Mouse (Mus musculus) fibroblast of lung, adult 2 months (primary cell): Measurements from ENCODE around the gene Npvf.
A peak's percentile ranks its signal among the peaks of the same experiment; 100 is the strongest.

Experiments used
- DNase-seq: peaks from one replicate; pipeline ENCODE4 v3.0.0-alpha.2; 2011; ENCODE audit warnings: low read depth

The Npvf gene

DNA sequence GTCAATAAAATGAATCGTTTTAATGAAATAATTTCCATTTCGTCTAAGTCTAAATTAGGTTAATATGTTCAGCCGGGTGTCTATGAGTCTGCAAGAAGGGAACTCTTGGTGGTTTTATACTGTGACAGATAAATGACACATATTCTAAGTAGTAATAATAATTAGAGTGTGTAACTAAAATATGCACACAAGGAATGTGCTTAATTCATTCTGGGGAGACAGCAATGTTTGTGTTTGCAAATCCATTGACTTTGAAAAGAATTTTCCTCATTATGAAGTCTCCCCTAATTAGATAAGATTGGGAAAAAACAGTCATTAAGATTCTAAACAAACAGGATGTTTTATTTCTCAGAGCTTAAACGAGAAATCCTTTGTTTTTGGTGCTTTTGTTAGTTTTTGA lies at the start of gene Npvf:
Npvf (minus strand) TSS at position 84 of the 400 bp plus-strand sequence.
- DNase-seq: no peak

DNA sequence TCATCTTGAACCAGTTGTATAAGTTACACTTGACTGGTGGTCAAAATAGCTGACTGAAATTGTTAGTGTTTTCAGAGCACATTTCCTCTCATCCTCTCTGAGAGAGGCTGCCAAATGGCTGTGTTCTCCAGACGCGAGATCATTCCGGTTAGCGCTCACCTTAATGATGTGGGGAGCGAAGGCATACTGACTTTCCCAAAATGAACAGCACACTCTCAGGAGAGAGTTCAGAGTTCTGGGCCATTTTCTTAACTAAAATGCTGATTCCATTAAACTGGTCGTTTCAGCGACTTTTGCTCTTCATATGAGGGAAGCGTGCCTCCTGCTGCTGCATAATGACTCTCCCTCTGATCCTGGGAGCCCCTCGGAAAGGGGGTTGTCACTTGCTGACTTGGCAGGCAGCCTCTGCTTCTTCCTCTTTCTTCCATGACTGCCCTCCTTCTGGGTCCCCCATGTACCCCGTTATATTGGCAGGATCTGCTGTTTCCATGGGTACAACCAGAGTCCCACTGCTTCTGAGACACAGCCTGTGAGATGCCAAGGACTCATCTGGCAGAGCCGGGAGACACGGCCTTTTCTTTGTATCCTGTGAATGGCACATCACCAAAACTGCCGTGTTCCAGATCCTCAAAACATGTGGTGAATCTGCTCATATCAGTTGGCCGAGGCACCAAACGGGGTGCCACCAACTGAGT lies 35.0 kb upstream of the Npvf start:
- DNase-seq: no peak

DNA sequence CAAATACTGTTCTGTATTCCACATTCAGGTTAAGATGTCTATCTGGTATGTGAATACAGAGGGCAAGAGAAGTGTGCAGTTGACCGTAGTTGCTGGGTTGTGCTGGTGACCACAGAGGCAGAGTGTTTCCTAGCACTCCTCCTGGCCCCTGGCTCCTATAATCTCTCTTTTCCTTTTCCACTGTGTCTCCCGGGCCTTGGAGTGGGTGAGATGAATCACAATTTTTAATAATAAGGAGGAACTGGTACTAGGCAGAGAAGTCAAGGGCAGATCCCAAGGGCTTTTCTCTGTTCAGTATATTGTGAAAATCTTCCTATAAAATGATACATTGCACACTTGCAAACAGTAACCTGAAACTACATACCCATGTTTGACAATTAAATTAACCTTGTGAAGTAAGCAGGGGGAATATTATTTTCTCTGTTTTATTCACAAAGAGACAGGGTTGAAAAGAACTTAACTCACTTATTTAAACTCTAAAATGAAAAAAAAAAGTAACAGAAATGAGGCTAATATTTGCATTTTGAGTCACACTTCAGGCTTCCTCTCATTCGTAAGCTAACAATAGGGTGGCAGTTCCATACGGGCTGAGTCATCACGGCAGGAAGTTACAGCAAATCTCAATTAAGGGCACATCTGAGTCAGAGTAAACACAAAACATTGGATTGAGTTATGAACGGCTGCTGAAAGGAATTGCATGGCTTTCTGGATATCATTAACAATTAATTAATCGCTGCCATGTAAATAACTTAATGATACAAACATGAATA lies 30.6 kb upstream of the Npvf start:
- DNase-seq: peak; percentile 49

DNA sequence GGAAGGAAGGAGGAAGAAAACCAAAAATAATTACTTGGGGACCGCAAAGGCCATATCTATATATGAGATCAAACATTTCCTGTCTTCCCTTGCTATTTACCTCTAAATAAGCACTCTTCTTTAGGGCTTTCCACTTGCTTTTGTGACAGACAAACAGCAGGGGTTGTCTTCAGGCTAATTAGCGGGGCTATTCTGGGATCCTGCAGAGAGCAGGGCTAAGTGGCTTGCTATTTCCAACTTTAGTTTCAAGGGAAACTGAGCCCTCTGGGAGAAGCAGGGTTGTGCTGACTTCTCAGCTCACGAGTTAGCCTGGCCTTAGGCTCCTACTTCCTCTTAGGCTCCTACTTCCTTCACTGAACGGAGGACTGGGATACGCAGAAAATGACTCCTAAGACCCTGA lies 27.3 kb upstream of the Npvf start:
- no peak for DNase-seq

DNA sequence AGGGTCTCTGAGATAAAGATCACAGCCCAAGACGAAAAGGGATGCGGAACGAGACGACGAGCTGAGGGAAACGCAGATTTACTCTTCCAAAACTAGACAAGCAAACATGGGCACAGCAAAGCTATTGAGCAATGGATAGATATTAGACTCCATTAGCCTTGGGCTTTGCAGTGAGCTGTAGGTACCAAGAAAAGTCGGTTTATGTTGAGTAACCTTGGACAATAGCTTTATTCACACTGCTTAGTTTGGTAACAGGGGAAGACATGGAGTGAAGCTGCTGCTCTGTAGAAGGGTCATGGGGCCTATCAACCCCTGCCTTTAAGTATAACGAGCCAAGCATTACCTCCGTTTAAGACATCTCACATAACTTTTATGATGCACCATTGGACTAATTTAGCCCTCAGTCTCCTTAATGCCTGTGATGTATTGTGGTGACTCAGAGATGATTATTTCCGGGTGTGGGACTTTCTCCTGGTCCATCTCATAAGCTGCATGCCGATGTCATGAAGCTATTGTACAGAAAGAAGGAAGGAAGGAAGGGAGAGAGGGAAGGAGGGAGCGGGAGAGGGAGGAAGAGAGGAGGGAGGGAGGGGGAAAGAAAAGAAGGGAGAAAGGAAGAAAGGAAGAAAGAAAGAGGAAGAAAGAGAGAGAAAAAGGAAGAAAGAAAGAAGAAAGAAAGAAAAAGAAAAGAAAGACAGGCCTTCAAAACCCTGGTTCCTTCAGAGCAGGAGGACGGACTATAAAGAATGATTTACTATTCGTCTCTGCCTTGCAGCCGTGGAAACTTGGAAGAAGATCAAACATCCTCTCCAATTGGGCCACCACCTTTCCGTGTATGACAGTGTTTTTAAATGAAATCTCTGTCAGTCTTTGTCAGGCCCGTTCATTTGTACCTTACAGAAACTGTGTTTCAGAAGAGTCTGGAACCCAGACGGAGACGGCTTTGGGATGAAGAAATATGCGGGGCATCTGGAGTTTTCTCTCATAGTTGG lies 26.3 kb upstream of the Npvf start:
- no peak for DNase-seq

DNA sequence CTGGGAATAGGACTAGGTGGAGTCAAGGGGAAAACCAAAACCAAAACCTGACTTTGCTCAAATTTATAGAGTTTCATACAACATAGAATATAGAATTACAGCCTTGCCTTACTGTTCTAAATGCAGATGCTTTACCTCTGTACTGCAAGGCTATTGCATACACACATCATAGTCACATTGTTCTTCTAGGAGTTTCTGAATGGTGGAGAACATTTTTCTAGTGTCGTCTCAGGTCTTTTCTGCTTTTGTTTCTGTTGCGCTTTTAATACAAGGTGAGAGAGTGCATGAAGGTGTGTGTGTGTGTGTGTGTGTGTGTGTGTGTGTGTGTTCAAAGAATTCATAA lies 25.2 kb upstream of the Npvf start:
- no peak for DNase-seq

DNA sequence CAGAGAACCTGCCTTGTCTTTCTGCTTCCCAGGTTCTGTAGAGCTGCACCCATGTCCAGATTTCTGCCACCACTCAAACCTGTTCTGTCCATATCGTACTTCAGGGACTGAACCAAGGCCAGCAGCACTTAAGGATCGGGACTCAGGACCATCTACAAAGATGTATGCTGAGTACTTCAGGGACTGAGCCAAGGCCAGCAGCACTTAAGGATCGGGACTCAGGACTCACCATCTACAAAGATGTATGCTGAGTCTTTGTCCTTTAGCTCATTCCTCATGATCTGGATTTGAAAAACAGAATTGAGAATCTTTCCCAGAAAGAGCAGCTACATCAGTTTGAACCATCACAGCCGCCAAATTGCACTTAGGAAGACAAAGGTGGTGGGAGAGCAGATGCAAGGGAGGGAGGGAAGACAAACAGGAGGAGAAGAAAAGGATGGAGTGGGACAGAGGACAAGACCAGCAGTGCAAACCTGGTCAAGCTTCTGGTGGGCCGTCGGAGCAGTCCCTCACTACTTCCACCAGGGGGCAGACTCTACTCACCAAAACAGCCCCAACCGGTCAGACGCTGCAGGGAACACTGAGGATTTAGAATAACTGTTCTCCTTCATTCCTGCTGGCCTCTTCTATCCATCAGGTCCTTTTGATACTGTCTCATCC lies 24.7 kb upstream of the Npvf start:
- no peak for DNase-seq

DNA sequence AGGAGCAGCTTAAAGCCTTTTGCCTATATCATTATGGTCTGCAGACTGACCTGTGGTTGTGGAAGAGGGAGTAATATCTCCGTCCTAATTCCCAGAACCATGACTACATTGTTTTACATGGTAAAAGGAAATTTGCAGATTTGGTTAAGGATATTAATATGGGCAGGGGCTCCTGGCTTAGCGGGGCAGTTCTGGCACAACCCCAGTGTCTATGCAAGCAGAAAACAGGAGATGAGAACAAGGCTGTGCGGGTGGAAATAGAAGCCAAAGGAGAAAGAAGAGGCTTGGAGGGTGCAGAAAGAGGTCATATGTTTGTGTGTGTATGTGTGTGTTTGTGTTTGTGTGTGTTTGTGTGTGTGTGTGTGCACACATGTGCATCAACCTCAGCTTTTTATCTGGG lies 17.0 kb upstream of the Npvf start:
- DNase-seq: no peak

DNA sequence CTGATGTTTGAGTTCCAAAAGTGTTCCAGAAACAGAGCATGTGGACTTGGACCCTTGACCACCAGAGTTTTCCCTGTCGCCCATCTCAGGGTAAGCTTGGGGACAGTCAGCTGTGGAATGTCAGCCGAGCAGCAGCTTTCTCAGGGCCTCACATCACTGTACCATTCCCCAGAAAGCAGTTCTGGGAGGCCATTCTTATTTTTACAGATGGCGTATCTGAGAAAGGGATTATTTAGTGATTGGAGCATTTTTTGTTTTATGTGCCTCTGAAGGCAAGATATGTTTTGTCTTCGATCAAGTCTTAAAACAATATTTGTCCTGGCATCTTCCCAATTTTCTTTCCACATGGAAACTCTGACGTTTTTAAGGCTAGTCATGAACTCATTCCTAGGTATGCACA lies 12.7 kb upstream of the Npvf start:
- DNase-seq: no peak

DNA sequence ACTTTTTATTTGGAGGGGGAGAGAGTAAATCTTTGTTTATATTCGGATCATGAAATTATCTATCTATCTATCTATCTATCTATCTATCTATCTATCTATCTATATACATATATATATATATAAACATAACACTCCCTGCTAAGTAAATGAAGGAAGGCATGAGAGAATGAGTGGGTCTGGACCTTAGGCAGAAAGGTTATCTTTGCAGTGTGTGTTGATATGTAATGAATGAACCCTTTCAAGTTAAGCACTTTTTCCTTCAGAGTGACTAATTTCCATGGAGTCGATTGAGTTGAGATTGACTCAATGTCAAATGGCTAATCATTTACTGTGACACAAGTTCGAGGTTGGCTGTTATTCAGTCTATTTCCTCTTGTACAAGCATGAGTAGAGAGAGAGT lies 10.8 kb upstream of the Npvf start:
- DNase-seq: no peak

DNA sequence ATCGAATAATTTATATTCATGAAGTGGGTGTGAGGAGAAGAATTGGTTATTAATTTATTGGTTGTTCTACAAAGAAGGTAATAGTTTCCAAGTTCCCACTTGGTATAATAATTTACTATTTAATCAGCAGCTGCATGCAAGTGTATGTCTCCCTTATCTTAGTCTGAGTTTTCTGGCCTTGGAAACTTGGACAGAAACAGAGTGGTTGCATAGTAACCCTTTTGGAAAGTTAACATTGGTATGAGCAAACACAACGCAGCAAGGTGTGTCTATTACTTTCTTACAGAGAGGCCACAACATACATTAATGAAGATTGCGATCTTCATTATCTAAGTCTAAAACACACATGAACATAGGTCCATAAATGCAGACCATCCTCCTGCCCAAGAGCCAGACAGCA lies 10.0 kb upstream of the Npvf start:
- no peak for DNase-seq

DNA sequence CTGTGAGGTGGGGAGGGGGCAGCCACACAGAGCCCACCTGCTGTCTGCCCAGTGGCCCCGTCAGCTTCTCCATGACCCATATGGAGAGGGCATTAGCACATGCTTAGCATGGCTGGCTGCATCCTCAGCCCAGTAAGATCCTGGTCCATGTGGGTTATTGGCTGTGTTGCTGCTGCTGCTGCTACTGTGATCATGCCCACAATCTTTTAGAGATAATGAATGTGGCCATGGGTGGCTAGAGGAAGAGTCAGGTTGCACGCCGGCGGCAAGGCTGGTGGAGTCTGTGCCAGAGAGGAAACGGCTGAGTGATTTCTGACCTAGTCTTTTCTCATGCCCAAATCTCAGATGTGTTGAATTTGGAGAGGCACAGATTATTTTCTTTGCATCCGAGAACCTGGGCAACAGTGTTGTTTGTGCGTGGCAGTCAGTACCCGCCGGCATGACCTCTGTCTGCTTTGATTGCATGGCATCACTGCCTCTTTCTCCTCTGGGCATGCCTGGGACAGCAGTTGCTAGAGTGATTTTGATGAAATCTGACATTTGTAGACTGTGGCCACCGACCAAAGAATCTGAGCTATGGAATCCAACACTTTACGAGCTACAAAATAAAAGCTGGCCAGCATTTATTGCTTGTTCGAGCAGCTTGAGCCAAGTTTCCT lies 8.8 kb upstream of the Npvf start:
- peak; percentile 79 for DNase-seq

DNA sequence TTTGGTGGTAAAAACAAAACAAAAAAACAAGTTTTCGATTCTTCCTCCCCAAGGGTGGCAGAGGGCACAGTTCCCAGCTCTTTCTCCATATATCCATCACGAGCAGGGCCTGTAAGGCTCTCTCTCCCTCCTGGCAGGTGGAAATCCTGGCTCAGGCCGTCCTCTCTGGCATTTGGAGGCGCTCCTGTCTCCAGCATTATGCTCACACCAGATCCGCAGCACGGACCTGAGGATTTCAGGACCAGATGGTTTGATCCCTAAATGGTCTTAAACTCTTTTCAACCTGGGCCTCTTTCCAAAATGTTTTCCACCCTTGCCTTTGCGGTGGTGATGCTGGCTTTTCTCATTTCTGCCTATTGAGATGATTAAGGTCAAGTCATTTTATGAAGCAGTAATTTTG lies 7.5 kb upstream of the Npvf start:
- no peak for DNase-seq

DNA sequence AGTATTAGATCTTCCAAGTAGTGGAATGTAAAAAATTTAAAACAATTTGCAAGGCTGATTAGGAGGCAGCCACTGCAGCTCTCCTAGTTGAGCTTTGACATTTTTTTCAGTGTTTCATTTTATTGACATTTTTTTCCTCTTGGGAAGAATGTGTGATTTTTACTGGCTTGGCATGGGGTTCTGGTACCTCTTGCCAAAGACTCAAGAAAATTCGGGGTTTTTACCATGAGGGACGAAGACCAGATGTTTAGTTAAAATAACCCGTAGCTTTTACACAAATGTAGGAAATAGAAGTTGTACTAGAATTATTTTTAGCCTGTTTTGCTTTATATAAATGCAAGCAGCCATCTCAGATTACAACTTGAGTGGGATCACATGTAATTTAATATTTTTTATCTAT lies 4.2 kb upstream of the Npvf start:
- DNase-seq: peak; percentile 41

DNA sequence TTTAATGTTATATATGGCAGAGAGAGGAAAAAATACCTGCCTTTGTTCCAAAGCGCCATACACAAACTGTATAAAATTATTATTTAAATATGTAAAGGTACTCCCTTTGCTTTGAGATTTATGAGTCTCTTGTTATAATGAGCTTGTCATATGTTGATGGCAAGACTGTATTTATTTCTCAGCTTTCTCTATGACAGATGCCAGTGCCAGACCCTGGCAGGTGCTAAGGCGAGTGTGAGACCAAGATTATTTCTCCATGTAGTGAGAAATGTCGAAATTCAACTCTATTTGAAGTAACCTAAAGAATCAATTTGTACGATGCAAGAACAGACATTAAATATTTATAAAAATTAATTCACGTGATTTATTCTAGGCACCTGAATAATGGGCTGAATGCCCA lies 3.8 kb upstream of the Npvf start:
- DNase-seq: no peak

DNA sequence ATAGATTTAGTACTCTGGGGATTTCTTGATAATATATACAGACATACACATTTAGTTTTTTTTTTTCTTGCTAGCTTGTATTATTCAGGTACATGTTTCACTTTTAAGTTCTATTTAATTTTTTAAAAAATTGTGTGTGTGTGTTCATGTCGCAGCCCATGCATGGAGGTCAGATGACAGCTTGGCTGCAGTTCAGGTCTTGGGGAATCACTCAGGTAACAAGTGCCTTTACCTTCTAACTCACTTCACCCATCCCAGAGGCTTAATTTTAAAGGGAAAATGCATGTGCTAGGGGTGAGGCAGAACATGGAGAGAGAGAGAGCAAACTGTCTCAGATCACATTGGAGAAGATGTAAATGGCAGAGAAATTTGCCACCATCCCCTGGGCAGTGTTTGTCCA lies 2.2 kb upstream of the Npvf start:
- no peak for DNase-seq

DNA sequence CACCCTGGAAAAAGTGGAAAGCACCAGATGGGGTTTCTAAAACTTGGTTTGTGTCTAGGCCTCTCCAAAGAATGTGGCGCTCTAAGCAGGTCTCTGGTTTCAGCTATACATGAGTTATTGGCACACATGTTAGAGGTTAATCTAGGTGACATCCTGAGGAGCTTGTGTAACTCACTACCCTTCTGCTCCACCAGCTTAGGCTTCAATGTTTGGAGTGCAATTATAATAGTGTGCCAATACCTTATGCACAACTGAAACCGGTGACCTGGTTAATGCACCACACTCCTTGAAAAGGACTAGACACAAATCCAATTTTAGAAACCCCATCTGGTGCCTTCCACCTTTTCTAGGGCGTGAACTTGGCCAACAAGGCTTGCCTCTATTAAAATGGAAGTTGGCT lies 1.7 kb upstream of the Npvf start:
- DNase-seq: no peak

DNA sequence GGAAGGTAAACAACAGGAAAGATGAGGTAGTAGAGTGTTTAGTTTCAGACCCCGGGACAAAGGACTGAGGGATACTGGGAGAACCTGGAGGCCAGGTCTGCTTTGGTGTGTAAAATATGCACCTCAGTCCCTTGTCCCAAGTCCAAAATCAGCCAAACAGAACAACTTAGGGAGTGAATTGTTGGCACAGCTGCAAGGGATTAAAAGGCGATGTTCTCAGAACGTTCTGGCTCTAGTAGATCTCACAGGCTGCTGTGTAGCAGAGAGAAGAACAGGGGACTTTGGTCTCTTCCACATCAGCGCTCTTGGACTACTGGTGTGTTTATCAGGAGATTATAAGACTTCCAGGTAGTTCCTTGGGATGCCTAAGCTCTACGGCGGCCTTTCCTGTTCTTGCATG lies 6.6 kb downstream of the Npvf start:
- DNase-seq: no peak

DNA sequence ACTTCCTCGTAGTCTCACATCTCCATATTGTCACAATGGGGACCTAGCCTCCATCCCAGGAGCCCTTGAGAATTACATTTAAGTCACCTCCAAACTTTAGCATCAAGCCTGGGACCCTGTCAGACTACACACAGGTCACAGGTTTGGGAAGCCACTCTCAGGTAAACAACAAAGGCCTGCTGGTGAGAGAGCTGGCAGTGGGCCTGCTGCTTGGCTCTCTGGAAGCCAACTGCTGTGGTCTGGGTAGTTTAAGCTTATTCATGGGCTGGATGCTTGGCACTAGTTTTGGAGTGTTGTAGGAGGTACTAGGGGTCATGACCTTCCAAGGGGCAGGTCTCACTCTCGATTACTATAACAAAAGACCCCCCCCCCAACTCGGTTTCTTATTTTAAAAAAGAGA lies 7.6 kb downstream of the Npvf start:
- DNase-seq: no peak

DNA sequence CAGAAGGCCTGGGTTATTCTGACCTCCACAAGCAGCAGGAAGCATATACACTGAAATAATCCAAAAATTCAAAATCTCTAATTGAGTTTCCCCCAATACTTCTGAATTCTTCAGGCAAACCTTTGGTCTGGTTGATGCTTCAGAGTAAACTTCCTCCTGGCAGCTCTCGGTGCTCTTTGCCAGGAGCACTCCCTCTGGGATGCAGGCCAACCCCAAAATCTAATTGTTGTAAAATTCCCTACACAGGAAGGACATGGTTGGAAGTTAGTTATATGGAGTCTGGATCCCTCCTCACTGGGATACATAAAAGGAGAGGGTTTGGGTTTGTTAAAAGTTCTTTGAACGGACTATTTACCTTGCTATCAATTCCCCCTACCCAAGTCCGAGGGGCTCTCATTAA lies 9.5 kb downstream of the Npvf start:
- DNase-seq: no peak

DNA sequence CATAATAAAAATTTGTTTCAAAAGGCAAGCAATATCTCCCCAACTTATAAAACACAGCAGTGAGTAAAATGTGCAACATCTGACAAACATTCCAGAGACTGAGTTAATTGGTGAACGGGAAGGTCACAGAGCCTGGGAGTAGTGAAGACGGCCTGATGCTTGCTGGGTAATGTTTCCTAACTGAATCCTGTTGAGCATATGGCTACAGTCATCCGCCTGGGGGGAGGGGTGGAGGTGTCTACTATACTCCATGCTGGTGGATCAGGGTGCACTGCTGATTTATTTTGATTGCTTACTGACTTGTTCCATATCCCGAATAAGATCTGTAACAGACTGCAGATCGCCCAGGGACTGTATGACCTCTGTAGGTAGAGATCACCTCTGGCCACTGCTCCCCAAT lies 12.3 kb downstream of the Npvf start:
- no peak for DNase-seq

DNA sequence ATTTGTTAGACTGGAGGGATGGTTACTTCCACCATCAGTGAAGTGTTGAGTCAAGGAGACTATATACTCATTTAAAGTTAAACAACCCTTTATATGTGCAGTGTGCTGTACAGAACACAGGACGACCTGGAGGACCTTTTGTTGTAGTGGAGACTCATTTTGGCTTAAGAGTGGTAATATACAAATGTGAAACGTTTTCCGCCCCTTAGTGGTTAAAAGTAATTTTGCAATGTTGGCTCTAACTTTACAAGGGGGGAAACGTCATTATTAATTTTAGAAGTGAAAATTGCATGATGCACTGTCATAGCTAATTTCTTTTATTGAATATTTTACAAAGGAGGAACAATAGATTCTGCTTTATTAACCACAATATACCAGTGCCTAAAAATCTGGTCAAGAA lies 13.9 kb downstream of the Npvf start:
- DNase-seq: no peak
